Mouse (Mus musculus) heart, postnatal 0 days (tissue): Measurements from ENCODE around the gene Adarb2. TPM values are rescaled to one million over a fixed set of nuclear protein-coding genes. Genes with fewer than 3 reads are reported as not detected.

ENCODE experiments used
- ATAC-seq: fragments of 200-750 bp; cut with Nextera tagmentation; 2 replicates; pipeline ENCODE4 v1.8.0; 2017; ENCODE audit warnings: low read depth, moderate number of reproducible peaks, moderate library complexity; ENCODE audit not compliant: insufficient read depth
- DNase-seq: peaks from one replicate; pipeline ENCODE4 v3.0.0-alpha.2; 2016; ENCODE audit warnings: low spot score
- H3K27ac ChIP-seq: fragments of 300-500 bp; sonication (generic); 2 replicates; pipeline ENCODE4 v1.5.1; 2014; ENCODE audit warnings: low read depth, mild to moderate bottlenecking
- H3K27me3 ChIP-seq: fragments of 300-500 bp; sonication (generic); 2 replicates; pipeline ENCODE4 v1.6.1; 2014; ENCODE audit warnings: low read length, mixed read lengths; ENCODE audit not compliant: control insufficient read depth, insufficient read depth
- H3K36me3 ChIP-seq: fragments of 300-500 bp; sonication (generic); replicated peaks from 2 replicates; pipeline ENCODE4 v1.6.1; 2014; ENCODE audit warnings: low read length, mixed read lengths; ENCODE audit not compliant: control insufficient read depth, insufficient read depth
- H3K4me1 ChIP-seq: fragments of 300-500 bp; sonication (generic); 2 replicates; pipeline ENCODE4 v1.6.1; 2014; ENCODE audit warnings: antibody characterized with exemption; ENCODE audit not compliant: control insufficient read depth, insufficient read depth
- H3K4me2 ChIP-seq: fragments of 300-500 bp; sonication (generic); 2 replicates; pipeline ENCODE4 v1.6.1; 2014; ENCODE audit warnings: low read depth, mild to moderate bottlenecking, low read length, moderate library complexity
- H3K4me3 ChIP-seq: fragments of 300-500 bp; sonication (generic); 2 replicates; pipeline ENCODE4 v1.5.1; 2014; ENCODE audit warnings: low read depth, low read length
- H3K9ac ChIP-seq: fragments of 300-500 bp; sonication (generic); replicated peaks from 2 replicates; pipeline ENCODE4 v1.6.1; 2014; ENCODE audit warnings: low read depth, low read length, mixed read lengths
- H3K9me3 ChIP-seq: fragments of 300-500 bp; sonication (generic); replicated peaks from 2 replicates; pipeline ENCODE4 v1.6.1; 2016; ENCODE audit warnings: low read length; ENCODE audit not compliant: control insufficient read depth
- CTCF ChIP-seq: IDR thresholded peaks from 2 replicates; pipeline ENCODE4 v1.5.1; 2016; ENCODE audit warnings: antibody characterized with exemption, control low read depth, low read depth
- EP300 ChIP-seq: IDR thresholded peaks from 2 replicates; pipeline ENCODE4 v1.6.1; 2016; ENCODE audit warnings: antibody characterized with exemption, low read depth
- WGBS: fragments of 180-500 bp; shearing (Covaris S2); extraction: QIAGEN DNeasy Blood & Tissue Kit; methylation state at CpG from one replicate; pipeline ENCODE4 v1.1.7; 2014; 5-methylcytosine and 5-hydroxymethylcytosine counted together
- polyA plus RNA-seq: library from polyadenylated mRNA; unstranded; fragments of >200 nt; fragmentation: Nextera tagmentation; extraction: Ambion mirVana; gene quantifications from 2 replicates; pipeline ENCODE4 v1.2.1, GENCODE M21; 2015
- total RNA-seq: library from RNA; depleted of rRNA; stranded (reverse); fragments of >200 nt; gene quantifications from 2 replicates; pipeline ENCODE4 v1.2.3, GENCODE M21; 2014; ENCODE audit warnings: low replicate concordance

Adarb2 gene
- total and polyA plus RNA-seq, 2 experiments from 2014 or later: not detected

DNA sequence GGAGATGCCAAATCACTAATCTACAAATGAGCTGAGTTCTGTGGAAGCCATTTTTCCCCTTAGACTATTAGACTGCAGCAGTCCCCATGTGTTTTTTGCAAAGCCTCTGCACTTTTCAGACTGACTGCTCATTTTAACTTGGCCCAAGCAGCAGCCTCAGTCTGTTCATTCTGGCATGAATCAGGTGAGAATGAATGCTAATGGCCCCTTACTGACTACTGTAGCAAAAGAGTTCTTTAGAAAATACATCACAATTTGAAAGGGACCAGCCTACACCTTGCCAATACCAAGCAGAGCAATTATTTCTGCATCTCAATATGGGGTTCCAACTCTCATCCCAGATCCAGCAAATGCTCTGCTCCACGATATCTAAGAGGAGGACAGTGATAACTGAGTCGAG, 335.8 kb downstream of the Adarb2 start:
- TF ChIP-seq EP300 (no peak), CTCF (no peak)
- Histone ChIP-seq H3K27me3 (no peaks in the 10 kb centered on the region), H3K9ac (no peak overlapping the region), H3K9me3 (no peaks in the 10 kb centered on the region), H3K4me3 (no peak overlapping the region), H3K36me3 (no peaks in the 10 kb centered on the region), H3K27ac (no peak overlapping the region), H3K4me1 (no peaks in the 10 kb centered on the region), H3K4me2 (no peak overlapping the region)
- WGBS: 73% methylated on average over 2 of the region's 2 CpGs
- DNase-seq: no peak
- ATAC-seq: no peak

DNA sequence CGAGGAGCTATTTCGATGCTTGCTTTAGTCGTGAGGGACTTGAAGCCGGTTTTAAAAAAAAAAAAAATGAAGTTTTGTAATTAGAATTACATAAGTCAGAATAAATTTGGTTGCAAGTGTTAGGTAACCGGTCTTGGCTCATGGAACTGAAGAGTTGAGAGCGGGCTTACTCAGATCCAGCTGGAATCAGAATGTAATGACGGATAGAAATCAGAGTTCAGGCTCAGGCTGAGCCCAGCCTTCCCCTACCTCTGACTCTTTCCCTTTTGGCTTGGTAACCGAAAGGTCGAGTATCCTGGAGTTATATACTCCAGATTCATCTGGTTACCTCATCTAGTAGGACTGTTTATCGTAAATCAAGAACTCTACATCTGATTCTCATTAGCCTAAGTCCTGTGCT, 336.2 kb downstream of the Adarb2 start:
- no peaks in the 10 kb centered on the region for H3K4me1 ChIP-seq
- H3K4me3 ChIP-seq: no peak overlapping the region
- ATAC-seq: no peak
- H3K9me3 ChIP-seq: no peaks in the 10 kb centered on the region
- no peak overlapping the region for H3K4me2 ChIP-seq
- H3K36me3 ChIP-seq: no peaks in the 10 kb centered on the region
- no peak overlapping the region for H3K9ac ChIP-seq
- DNase-seq: no peak
- TF ChIP-seq EP300 (no peak), CTCF (no peak)
- H3K27ac ChIP-seq: no peak overlapping the region
- 85% methylated on average over 10 of the region's 10 CpGs for WGBS
- H3K27me3 ChIP-seq: no peaks in the 10 kb centered on the region

DNA sequence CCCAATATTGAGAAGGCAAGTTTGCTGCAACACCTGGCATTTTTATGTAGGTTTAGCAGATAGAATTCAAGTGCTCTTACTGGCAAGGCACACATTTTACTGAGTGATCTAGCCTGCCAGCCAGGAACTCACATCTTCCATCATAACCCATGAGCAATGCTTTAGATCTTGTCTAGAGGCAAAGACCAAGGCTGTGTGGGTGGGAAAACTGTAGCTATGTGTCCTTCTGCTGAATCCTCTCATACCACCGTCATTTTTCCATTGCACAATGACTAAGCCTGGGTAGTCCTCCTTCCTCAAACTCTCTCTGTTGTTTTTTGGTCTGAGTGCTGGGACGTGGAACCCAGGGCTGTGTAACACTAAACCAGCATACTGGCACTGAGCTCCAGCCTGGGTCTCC, 340.0 kb downstream of the Adarb2 start:
- ATAC-seq (no peak), DNase-seq (no peak)
- Histone ChIP-seq H3K27me3 (no peaks in the 10 kb centered on the region), H3K36me3 (no peaks in the 10 kb centered on the region), H3K9ac (no peak overlapping the region), H3K27ac (no peak overlapping the region), H3K4me3 (no peak overlapping the region), H3K4me1 (no peaks in the 10 kb centered on the region), H3K4me2 (no peak overlapping the region), H3K9me3 (no peaks in the 10 kb centered on the region)
- WGBS: 74% methylated on average over 2 of the region's 2 CpGs
- TF ChIP-seq EP300 (no peak), CTCF (no peak)

DNA sequence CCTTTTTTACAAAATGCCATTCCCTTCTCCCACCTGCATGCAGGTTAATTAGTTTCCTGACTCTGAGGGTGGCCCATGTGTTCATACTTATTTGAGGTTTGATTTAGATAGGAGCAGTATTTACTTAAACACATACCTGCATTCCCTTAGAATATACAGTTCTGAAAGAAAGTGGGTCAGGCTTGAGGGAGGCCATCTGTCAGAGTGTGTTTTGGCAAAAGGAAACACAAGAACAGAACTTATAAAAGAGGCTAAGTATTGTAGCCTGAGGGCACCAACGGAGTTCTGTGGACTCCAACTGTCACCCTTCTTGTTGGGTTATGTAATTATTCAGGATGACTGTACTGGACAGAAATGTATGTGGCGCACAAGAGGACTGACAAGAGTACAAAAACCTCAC, 349.6 kb downstream of the Adarb2 start:
- Histone ChIP-seq H3K27ac (no peak overlapping the region), H3K4me2 (no peak overlapping the region), H3K4me1 (no peaks in the 10 kb centered on the region), H3K9me3 (no peaks in the 10 kb centered on the region), H3K27me3 (no peaks in the 10 kb centered on the region), H3K4me3 (no peak overlapping the region), H3K9ac (no peak overlapping the region), H3K36me3 (no peaks in the 10 kb centered on the region)
- no peak for ATAC-seq
- no peak for TF ChIP-seq CTCF
- no peak for TF ChIP-seq EP300
- 80% methylated on average over 2 of the region's 2 CpGs for WGBS
- no peak for DNase-seq

DNA sequence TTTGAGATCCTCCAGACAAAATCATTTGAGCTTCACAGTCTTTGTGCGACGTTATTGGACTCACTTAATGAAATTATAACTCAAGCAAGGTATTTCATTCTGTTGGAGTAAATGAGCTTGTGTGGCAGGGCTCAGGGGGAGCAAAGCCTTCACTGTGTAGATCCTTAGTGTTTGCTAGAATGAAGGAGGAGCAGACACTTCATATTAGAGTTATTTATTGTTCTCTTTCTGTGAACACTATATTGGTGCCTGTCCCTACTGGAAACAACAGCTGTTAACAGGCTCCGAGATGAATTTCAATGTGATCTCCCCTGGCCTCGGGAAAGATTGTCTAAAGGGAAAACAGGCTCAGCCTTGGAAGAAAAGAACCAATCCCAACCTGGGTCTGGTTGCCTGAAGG, 355.1 kb downstream of the Adarb2 start:
- Histone ChIP-seq H3K9me3 (no peaks in the 10 kb centered on the region), H3K4me2 (no peak overlapping the region), H3K4me1 (no peaks in the 10 kb centered on the region), H3K9ac (no peak overlapping the region), H3K27ac (no peak overlapping the region), H3K27me3 (no peaks in the 10 kb centered on the region), H3K36me3 (no peaks in the 10 kb centered on the region), H3K4me3 (no peak overlapping the region)
- TF ChIP-seq EP300 (no peak), CTCF (no peak)
- 74% methylated on average over 4 of the region's 4 CpGs for WGBS
- ATAC-seq (no peak), DNase-seq (no peak)

DNA sequence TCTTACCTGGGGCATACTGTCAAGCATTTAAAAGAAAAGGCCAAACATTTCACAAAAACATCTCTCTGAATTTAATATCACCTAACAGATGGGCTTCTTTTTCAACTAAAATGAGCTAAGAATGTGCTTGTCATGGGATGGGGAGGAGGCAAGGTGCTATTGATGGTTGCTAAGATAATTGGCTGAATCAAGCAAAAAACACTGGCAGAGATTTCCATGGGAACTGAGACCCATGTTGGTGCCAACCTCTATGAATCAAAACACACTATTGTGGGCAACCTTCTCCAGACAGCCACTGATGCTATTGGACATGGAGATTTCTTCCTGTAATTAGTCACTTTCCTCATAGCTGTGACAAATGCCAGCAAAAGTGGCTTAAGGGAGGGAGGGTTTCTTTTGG, 357.8 kb downstream of the Adarb2 start:
- Histone ChIP-seq H3K9me3 (no peaks in the 10 kb centered on the region), H3K4me2 (no peak overlapping the region), H3K27me3 (no peaks in the 10 kb centered on the region), H3K4me3 (no peak overlapping the region), H3K27ac (no peak overlapping the region), H3K36me3 (no peaks in the 10 kb centered on the region), H3K9ac (no peak overlapping the region), H3K4me1 (no peaks in the 10 kb centered on the region)
- TF ChIP-seq CTCF: no peak
- no peak for TF ChIP-seq EP300
- ATAC-seq: no peak
- DNase-seq: no peak
